Mouse (Mus musculus): ENCODE data around the gene Hspa1l. TPM values are rescaled to one million over a fixed set of nuclear protein-coding genes. Genes with fewer than 3 reads are reported as not detected.

Hspa1l gene
- polyA plus RNA-seq (2012; ENCODE audit: insufficient read depth, insufficient read length, missing spikeins), result not detected in 2 replicates

- Histone ChIP-seq H3K4me1 (ENCODE audit: control insufficient read depth, insufficient read depth, low read length) (peaks cover 14% of the 10 kb centered on the region), H3K27ac (ENCODE audit: insufficient read depth, low read depth, low read length) (peak within 1 kb of the TSS; percentile 55), H3K4me3 (ENCODE audit: insufficient read depth, low read length) (peak within 1 kb of the TSS; percentile 54)
These were observed at the start of gene Hspa1l, which contains the start of gene Hspa1a for GRCm38 (mm10) chr17:34972069-34972749. Gene Hspa1l (plus strand): TSS chr17:34972703. Gene Hspa1a (minus strand): TSS chr17:34972156.

DNA sequence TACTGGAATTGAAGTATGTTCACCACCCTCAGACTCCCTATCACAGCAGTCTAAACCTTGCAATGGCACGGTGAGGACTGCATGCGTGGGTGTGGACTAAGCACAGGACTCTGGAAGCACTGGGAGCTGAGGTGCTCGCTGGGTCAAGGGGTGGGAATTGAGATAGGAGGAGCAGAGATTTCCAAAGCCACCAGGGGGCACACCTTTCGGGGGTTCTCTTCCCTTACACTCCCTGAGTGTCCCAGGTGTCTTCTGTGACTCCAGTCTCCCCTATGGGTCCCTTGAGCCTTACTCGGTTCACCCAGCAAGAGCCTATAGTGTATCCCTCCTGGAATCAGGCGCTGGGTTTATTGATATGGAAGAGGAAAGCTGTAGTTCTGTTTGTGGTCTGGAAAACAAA, 49.6 kb upstream of the Hspa1l start:
- TF ChIP-seq POLR2A (IDR thresholded peaks at IDR 0.05; ENCODE audit: borderline replicate concordance, low read depth, low read length) (no peak), CTCF (IDR thresholded peaks at IDR 0.05; ENCODE audit: low read depth, low read length) (peak; percentile 8; the same call in 1 of the 2 replicates)
- no peak overlapping the region for H3K27ac ChIP-seq (ENCODE audit: insufficient read depth, low read depth, low read length)
- peaks cover 12% of the 10 kb centered on the region for H3K4me1 ChIP-seq (ENCODE audit: control insufficient read depth, insufficient read depth, low read length)
- H3K4me3 ChIP-seq (ENCODE audit: insufficient read depth, low read length), result no peak overlapping the region

- Histone ChIP-seq H3K4me3 (ENCODE audit: insufficient read depth, low read length) (no peak overlapping the region), H3K27ac (ENCODE audit: insufficient read depth, low read depth, low read length) (peak overlapping the region; percentile 85), H3K4me1 (ENCODE audit: control insufficient read depth, insufficient read depth, low read length) (peaks cover 12% of the 10 kb centered on the region)
- no peak for TF ChIP-seq CTCF (IDR thresholded peaks at IDR 0.05; ENCODE audit: low read depth, low read length)
These were observed 48.2 kb upstream of the Hspa1l start for GRCm38 (mm10) chr17:34924258-34924657.

GRCm38 (mm10) chr17:34927306-34928019, 45.0 kb upstream of the Hspa1l start:
- Histone ChIP-seq H3K27ac (ENCODE audit: insufficient read depth, low read depth, low read length) (no peak overlapping the region), H3K4me3 (ENCODE audit: insufficient read depth, low read length) (no peak overlapping the region), H3K4me1 (ENCODE audit: control insufficient read depth, insufficient read depth, low read length) (peaks cover 15% of the 10 kb centered on the region)
- TF ChIP-seq POLR2A (IDR thresholded peaks at IDR 0.05; ENCODE audit: borderline replicate concordance, low read depth, low read length) (no peak), CTCF (IDR thresholded peaks at IDR 0.05; ENCODE audit: low read depth, low read length) (no peak)

- Histone ChIP-seq H3K4me1 (ENCODE audit: control insufficient read depth, insufficient read depth, low read length) (peaks cover 22% of the 10 kb centered on the region), H3K4me3 (ENCODE audit: insufficient read depth, low read length) (no peak overlapping the region), H3K27ac (ENCODE audit: insufficient read depth, low read depth, low read length) (no peak overlapping the region)
- TF ChIP-seq POLR2A (IDR thresholded peaks at IDR 0.05; ENCODE audit: borderline replicate concordance, low read depth, low read length) (no peak), CTCF (IDR thresholded peaks at IDR 0.05; ENCODE audit: low read depth, low read length) (no peak)
These were observed 43.7 kb upstream of the Hspa1l start for GRCm38 (mm10) chr17:34928841-34929240.

- Histone ChIP-seq H3K4me3 (ENCODE audit: insufficient read depth, low read length) (peak within 1 kb of the TSS; percentile 88), H3K27ac (ENCODE audit: insufficient read depth, low read depth, low read length) (peak within 1 kb of the TSS; percentile 62)
- TF ChIP-seq CTCF (IDR thresholded peaks at IDR 0.05; ENCODE audit: low read depth, low read length) (no peak), POLR2A (IDR thresholded peaks at IDR 0.05; ENCODE audit: borderline replicate concordance, low read depth, low read length) (peak; percentile 89; the same call in 1 of the 2 replicates)
These were observed 41.3 kb upstream of the Hspa1l start, which contains the start of gene Neu1 for GRCm38 (mm10) chr17:34931061-34931734. Gene Neu1 (plus strand): TSS chr17:34931253.

DNA sequence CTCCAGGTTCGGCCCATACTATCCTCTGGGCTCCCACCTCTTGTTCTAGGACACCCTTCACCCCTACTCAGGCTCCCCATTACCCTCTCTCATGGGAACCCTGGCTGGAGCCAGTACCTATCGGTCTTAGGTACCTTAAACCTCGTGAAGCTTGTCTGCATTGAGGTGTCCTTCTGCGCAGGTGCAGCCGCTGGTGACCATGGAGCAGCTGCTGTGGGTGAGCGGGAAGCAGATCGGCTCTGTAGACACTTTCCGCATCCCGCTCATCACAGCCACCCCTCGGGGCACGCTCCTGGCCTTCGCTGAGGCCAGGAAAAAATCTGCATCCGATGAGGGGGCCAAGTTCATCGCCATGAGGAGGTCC, 40.8 kb upstream of the Hspa1l start:
- peak overlapping the region; percentile 88 for H3K4me3 ChIP-seq (ENCODE audit: insufficient read depth, low read length)
- TF ChIP-seq CTCF (IDR thresholded peaks at IDR 0.05; ENCODE audit: low read depth, low read length), result no peak
- TF ChIP-seq POLR2A (IDR thresholded peaks at IDR 0.05; ENCODE audit: borderline replicate concordance, low read depth, low read length), result no peak
- peak overlapping the region; percentile 62 for H3K27ac ChIP-seq (ENCODE audit: insufficient read depth, low read depth, low read length)
- peaks cover 32% of the 10 kb centered on the region for H3K4me1 ChIP-seq (ENCODE audit: control insufficient read depth, insufficient read depth, low read length)

More at GRCm38 (mm10) chr17:34931061-34931734, 41.3 kb upstream of the Hspa1l start, which contains the start of gene Neu1:
- H3K4me1 ChIP-seq (ENCODE audit: control insufficient read depth, insufficient read depth, low read length), result peaks cover 32% of the 10 kb centered on the region

- H3K4me1 ChIP-seq (ENCODE audit: control insufficient read depth, insufficient read depth, low read length), result peaks cover 34% of the 10 kb centered on the region
- no peak for TF ChIP-seq POLR2A (IDR thresholded peaks at IDR 0.05; ENCODE audit: borderline replicate concordance, low read depth, low read length)
- no peak for TF ChIP-seq CTCF (IDR thresholded peaks at IDR 0.05; ENCODE audit: low read depth, low read length)
- no peak overlapping the region for H3K27ac ChIP-seq (ENCODE audit: insufficient read depth, low read depth, low read length)
- H3K4me3 ChIP-seq (ENCODE audit: insufficient read depth, low read length), result peak overlapping the region; percentile 88
These were observed 40.2 kb upstream of the Hspa1l start for GRCm38 (mm10) chr17:34932287-34932686.

DNA sequence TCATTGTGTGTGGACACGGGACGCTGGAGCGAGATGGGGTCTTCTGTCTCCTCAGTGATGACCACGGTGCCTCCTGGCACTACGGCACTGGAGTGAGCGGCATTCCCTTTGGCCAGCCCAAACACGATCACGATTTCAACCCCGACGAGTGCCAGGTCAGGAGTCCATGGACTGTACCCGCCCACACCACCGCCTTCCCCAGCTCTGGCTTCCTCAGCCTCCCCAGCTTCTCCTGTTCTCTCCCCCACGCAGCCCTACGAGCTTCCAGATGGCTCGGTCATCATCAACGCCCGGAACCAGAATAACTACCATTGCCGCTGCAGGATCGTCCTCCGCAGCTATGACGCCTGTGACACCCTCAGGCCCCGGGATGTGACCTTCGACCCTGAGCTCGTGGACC, 38.5 kb upstream of the Hspa1l start:
- H3K4me1 ChIP-seq (ENCODE audit: control insufficient read depth, insufficient read depth, low read length), result peaks cover 44% of the 10 kb centered on the region
- H3K27ac ChIP-seq (ENCODE audit: insufficient read depth, low read depth, low read length), result no peak overlapping the region
- H3K4me3 ChIP-seq (ENCODE audit: insufficient read depth, low read length), result no peak overlapping the region
- TF ChIP-seq CTCF (IDR thresholded peaks at IDR 0.05; ENCODE audit: low read depth, low read length) (no peak), POLR2A (IDR thresholded peaks at IDR 0.05; ENCODE audit: borderline replicate concordance, low read depth, low read length) (no peak)

DNA sequence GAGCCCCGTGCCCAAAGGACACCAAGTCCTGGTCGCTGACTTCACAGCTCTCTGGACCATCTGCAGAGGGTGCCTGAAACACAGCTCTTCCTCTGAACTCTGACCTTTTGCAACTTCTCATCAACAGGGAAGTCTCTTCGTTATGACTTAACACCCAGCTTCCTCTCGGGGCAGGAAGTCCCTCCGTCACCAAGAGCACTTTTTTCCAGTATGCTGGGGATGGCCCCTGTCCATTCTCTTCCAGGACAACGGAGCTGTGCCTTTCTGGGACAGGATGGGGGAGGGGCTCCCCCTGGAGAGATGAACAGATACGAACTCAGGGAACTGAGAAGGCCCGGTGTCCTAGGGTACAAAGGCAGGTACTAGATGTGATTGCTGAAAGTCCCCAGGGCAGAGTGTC, 37.7 kb upstream of the Hspa1l start:
- Histone ChIP-seq H3K27ac (ENCODE audit: insufficient read depth, low read depth, low read length) (peak overlapping the region; percentile 37), H3K4me3 (ENCODE audit: insufficient read depth, low read length) (peak overlapping the region; percentile 36), H3K4me1 (ENCODE audit: control insufficient read depth, insufficient read depth, low read length) (peaks cover 46% of the 10 kb centered on the region)
- TF ChIP-seq CTCF (IDR thresholded peaks at IDR 0.05; ENCODE audit: low read depth, low read length) (no peak), POLR2A (IDR thresholded peaks at IDR 0.05; ENCODE audit: borderline replicate concordance, low read depth, low read length) (no peak)

Data from bone marrow macrophage, adult 2 months (primary cell).